Mouse (Mus musculus) cerebellum, adult 18-20 months (tissue): Measurements from ENCODE around the gene Dop1b.
"Not testable (repeated sequence)": the region's sequence is repeated elsewhere in the genome, so short reads cannot be mapped to it uniquely, and the experiment has no call there.

ENCODE experiments used
- DNase-seq, 2 experiments: peaks; one replicate each; pipeline ENCODE4 v3.0.0; 2021

The Dop1b gene

DNA sequence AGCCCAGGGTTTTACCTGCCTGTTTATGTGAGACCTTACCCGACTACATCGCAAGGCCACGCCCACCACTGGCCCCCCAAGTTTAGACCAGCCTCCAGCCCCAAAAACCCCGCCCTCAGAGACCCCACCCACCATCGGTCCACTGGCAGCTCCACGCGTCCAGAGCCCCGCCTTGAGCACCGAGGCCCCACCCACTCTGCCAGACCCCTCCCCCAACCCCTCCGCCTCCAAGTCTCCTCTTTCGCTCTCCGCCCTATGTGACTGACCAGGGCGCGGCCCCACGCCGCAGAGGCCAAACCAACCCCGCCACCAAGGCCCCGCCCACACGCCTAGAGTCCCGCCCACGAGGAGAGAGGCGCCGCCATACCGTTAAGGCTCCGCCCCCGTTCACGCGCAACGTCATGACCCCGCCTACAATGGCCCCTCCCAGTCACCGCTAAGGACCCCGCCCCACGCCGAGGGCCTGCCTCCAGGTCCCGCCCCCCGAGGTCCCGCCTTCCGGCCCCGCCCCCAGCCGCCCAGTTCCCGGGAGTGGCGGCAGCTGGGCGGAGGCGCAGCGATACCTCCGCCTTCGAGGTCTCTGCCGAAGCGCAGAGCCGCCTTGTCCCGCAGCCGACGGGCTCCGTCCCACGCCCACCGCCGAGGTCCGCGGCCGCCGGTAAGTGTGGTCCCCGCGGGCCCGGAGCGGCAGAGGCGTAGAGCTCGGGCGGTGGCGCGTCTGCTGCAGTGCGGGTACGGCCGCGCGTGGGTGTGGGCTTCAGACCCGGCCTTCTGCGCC is at the start of gene Dop1b:
TSS of gene Dop1b (plus strand) at position 494 of the 778 bp plus-strand sequence.
- DNase-seq = peak; percentile 99 to 100

DNA sequence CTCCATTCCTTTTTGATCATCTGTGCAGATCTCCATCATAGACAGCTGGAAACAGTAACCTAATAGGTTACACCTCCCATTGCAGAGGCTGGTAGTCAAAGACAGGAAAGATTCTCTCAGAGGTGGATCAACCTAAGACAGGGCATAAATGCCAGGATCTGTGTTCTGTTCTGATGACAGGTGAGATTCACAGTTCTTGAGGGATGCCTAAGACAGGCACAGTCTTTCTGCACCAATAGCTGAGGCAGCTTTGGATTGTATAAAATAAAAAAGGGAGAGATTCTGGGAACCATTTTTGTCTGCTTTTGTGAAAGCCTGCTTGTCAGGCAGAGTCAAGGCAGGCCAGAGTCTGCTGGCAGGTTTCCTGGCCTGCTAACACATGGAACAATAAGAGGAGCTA is 43.7 kb upstream of the Dop1b start:
- no peak for DNase-seq

DNA sequence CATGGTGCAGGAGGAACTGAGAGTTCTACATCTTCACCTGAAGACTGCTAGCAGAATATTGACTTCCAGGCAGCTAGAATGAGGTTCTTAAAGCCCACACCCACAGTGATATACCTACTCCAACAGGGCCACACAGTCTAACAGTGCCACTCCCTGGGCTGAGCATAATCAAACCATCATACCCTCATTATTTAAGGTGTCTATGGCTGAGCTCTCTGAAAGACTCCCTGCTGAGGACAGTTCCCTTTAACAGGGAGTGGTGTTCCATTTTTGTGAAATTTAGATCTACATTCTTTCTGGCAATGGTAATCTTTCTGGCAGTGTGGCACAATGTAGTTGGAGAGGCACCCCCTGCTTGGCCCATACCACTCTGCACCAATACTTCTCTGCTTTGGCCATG is 42.2 kb upstream of the Dop1b start:
- DNase-seq = no peak

DNA sequence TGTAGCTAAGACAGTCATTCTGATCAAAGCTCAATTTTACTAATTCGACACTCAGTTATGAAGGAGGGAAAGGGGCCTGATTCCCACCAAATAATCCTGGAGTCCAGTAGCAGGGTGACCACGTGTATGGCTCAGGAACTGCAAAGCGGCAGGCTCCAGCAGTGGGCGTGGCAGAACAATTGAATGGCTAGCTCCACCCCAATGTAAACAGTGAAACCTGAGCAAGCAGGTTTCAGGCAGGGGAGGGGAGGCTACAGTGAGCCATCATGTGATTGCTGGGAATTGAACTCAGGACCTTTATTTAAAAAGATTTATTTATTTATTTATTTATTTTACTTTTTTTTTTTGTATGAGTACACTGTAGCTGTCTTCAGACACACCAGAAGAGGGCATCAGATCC is 41.2 kb upstream of the Dop1b start:
- not testable (repeated sequence) for DNase-seq

DNA sequence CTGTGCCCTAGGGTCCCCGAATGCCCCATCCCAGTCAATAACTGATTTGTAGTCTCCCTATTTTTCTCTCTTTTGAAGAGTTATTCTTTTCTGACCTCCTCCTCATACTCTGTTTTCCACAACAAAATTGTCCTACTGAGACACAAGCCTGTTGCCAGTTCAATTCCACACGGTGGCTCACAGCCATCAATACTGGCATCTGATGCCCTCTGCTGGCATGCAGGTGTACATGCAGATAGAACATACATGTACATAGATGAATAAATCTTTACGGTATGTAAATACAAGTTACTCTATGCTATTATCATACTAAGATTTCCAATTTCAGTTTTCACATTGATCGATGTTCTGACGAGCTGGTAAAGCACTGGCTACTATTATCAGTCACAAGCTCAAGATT is 40.6 kb upstream of the Dop1b start:
- no peak for DNase-seq

DNA sequence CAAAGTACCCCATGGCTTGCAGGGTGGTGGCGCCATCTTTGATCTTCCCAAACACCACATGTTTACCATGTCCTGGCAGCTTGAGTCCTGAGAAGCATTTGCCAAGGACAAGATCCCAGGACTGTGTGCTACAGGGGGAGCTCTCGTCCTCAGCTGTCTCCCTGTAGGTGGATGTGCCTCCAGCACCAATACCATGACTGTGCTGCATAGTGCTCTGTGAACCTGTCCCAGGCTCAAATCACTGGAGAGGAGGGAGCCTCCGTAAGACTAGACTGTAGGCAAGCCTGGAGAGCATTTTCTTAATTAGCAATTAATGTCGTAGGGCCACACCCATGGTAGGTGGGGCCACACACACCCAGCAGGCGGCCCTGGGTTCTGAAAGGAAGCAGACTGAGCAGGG is 35.3 kb upstream of the Dop1b start:
- DNase-seq = no peak

DNA sequence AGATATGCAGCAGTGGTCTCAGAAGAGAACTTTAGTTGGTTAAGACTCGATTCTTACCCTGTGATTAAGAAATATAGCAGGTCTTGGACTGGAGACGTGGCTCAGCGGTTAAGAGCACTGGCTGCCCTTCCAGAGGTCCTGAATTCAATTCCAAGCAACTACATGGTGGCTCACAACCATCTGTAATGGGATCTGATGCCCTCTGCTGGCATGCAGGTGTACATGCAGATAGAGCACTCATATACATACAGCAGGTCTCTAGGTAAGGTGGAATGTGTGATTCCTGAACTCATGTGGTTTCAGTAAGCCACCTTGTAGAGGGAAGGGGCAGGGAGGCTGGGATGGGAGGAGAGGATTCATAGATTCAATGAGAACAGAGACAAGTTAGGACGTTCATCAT is 33.5 kb upstream of the Dop1b start:
- DNase-seq = no peak

DNA sequence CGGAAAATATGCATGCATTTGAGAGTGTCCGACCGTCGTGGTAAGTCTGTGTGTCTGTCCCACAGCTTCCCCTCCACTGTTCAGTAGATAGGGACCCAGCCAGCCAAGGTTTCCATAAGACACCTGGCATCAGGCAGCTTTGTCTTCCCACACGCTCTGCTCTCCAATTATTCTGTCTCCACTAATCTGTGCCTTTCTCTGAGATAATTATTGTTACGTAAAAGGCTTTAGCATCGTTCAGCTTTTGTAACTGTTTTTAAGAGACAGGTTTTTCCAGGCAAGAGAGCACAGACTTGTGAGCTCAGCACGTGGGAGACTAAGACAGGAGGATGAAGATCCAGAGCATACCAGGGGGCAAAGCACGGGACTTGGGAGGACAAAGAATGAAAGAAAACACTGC is 32.5 kb upstream of the Dop1b start:
- no peak for DNase-seq

DNA sequence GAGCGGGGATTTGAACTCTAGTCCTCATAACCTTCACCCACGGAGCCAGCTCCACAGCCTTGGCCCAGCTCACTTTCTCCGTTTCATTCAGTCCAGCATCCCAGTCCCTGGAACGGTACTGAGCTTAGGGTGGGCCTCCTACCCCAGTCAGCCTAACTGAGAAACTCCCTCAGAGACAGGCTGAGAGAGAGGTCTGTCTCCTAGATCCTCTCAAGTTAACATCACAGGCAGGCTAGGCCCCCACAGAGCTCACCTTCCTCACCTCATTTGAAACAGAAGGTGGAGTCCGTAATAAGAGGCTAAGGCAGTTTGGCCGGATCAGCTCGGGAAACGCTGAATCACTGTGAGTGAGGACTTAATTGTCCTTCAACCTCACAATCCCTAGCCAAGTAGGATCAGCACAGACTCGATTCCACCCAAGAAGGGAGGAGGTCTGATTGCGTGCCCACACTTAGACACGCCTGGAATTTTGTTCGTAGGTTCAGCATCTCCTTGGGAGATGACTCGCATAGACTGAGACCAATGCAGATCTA is 29.5 kb upstream of the Dop1b start:
- no peak for DNase-seq

DNA sequence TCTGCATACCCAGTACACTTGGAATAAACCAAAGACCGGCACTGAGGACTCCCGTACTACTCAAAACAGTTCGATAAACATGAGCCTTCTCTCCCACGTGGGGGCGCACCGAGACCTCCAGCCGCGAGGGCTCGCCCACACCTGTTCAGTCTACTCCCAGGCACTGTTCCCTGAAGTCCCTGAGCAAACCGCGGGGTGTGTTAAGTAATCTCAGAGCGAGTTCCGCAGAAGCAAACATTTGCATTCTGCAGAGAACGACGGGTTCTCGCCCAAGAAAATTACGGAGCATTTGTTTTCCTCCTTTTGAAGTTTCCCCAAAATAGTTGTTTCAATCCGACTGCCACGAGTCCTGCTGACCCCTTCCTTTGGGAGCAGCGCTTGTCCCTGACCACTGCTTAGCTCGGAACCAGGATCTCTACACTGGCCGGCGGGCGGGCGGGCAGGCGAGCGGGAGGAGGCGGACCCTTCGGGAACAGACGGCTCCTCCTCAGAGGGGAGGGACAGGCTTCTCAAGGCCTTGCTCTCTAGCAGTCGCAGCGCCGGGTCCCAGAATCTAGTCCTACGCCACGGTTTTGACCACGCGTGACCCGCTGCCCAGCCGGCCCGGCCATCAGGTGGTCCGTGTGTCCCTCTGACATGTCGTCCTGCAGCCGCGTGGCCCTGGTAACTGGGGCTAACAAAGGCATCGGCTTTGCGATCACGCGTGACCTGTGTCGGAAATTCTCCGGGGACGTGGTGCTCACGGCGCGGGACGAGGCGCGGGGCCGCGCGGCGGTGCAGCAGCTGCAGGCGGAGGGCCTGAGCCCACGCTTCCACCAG is 28.8 kb upstream of the Dop1b start, which contains the start of gene Cbr3:
TSS of gene Cbr3 (plus strand) at position 527 of the 819 bp plus-strand sequence.
- peak; percentile 67 to 71 for DNase-seq

DNA sequence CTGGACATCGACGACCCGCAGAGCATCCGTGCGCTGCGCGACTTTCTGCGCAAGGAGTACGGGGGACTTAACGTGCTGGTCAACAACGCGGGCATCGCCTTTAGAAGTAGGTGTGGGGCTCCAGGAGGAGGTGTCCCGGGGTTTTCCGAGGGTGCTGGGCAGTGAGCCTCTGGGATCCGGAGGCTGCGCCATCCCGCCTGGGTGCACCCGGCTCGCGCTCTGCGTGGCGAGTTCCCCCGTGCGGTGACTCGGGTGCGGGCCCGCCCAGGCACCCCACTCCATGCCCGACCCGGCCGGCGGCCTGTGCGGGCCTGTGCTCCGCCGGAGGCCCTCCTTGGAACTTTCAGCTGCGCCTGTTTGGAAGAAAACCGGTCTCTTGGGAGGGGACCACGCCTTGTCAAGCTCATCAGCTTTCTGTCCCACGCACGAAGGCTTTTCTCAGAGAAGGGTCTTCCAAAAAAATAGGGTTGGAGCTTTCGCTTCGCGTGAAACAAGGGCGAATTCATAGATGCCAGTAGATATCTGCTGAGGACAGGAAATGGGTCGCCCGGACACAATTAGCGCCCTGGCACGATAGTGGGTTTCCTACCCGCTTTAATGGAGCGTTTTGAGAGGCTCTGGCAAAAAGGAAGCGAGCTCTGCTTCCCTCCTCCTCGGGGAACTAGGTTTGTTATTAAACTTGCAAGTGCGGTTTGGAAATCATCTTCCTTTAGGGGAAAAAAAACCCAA is 28.0 kb upstream of the Dop1b start:
- DNase-seq = peak in 1 of 2 experiments; percentile 32

DNA sequence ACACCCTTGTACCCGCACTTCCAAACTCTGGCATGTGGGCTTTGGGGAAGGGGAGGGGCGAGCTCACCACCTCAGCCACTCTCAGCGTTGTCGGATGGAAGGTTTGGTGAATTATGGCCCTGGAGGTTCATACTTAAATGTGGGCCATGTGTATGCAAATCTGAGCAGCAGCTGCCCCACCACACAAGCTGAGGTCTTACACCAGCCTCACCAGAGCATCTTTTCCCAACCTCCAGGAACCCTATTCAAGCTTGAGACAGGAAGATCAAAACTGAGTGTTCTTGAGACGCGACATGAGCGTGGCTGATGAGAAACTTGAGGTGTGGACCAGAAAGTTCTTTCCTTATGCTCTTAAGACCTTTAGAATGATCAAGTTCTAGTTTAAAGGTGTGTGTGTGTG is 27.3 kb upstream of the Dop1b start:
- DNase-seq = no peak

DNA sequence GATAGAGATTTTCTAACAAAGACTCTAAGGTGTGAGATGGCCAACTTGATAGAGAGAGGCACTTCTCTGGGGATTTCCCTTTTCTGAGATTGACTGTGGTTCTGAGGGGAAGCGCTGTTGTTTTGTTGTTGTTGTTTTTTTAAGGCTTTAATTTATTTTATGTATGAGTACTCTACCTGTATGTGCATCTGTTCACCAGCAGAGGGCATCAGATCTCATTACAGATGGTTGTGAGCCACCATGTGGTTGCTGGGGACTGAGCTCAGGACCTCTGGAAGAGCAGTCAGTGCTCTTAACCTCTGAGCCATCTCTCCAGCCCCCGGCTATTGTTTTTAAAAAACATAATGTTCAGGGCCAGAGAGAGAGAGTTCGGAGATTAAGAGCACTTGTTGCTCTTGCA is 25.9 kb upstream of the Dop1b start:
- DNase-seq = not testable (repeated sequence)

DNA sequence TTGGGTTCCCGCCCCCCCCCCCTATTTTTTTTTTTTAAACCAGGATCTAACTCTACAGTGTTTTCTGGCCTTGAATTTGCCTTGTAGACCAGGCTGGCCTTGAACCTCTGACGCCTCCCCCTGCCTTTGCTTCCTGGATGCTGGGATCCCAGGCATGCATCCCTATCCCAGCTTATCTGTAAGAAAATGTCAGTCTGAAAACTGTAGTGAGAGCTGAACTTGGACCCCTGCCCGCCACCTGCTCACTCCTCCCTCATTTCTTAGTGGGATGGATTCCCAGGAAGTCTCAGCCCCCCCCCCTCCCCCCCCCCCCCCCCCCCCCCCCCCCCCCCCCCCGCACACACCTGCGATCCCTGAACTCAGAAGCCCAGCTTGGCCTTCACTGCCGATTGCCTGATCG is 25.3 kb upstream of the Dop1b start:
- no peak for DNase-seq

DNA sequence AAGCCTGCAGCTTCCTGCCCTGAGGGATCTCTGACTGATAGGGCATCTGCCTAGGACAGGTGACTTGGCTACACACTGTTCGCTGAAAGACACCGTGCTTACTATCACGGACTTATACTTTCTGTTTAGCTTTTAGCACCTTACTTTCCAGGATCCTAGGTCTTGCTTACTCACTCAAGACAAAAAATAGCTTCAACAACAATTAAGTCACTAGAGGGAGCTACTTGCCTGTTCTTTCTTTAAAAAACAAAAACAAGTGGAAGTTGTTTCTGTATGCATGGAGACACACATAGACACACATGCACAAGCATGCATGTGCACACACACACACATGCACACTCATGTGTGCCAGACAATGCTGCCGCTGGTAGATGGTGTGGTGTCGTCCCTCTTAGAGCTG is 24.8 kb upstream of the Dop1b start:
- no peak for DNase-seq

DNA sequence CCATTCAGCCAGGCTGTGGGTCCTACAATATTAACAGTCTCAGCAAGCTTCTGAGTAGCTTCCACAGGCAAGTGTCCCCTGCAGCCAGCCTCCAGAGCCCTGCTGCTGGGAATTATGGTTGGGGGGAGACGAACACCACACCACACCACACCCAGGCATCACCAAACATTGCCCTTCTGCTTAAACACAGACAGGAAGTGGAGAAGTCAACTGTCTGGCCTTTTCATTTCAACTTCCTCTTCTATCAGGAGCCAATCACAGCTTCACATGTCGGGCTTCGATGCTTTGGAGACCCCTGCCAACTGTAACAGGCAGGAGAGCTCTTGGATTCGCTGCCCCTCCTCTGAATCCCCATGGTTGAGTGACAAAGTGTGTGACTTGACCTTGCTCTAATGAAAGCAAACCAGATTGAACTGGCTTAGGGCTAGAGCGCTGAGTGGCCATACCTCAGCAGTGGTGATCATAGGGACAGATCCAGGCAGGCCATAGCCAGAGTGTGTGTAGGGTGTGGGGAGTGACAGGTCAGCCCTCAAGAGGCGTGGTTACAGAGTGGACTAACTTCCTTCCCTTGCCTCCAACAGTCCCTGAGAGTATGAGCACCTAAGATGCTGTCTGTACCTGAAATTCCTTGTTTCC is 20.4 kb upstream of the Dop1b start:
- DNase-seq = no peak

DNA sequence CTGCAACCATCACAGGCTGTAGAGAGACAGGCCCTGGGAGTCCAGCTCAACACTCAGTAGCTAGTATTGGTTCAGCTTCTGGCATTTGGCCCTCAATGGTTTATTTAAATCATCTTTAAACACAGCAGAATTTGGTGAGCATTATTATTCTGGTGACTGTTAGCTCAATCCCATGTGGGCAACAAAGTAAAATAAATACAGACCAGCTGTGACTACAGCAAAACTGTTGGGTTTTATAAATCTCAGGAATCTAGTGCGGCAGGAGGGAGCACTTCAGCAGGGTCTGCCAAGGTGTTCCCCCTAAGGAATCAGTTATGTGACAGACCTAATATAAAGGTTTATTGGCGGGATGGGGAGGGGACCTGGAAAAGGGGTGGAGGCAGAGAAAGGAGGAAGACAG is 19.0 kb upstream of the Dop1b start:
- no peak for DNase-seq

DNA sequence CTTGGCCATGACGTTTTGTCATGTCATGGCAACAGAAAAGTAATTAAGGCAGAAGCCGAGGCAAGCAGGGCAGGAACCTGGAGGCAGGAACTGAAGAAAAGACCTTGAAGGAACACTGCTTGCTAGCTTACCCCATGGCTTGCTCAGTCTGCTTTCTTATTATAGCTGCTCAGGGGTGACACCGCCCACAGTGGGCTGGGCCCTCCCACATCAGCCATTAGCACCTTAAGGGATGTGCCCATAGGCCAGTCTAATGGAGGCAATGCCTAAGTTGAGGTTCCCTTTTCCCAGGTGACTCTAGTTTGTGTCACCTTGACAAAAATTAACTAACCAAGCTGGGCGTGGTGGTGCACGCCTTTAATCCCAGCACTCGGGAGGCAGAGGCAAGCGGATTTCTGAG is 4.6 kb upstream of the Dop1b start:
- no peak for DNase-seq

DNA sequence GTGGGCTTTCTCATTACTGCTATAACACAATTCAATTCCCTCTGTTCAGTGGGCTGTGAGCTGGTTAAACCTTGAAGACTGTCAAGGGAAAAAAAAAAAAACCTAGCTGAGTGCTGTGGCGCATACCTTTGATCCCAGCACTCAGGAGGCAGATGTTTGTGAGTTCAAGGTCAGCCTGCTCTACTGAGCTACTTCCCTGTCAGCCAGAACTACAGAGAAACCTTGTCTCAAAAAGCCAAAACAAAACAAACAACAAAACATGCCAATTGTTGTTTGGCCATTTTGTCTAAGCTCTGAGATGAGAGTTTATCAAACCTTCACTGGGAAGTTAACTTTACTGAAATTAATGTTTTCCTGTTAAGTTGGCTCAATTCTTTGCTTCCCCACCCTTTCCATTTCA is 2.5 kb upstream of the Dop1b start:
- DNase-seq = no peak

DNA sequence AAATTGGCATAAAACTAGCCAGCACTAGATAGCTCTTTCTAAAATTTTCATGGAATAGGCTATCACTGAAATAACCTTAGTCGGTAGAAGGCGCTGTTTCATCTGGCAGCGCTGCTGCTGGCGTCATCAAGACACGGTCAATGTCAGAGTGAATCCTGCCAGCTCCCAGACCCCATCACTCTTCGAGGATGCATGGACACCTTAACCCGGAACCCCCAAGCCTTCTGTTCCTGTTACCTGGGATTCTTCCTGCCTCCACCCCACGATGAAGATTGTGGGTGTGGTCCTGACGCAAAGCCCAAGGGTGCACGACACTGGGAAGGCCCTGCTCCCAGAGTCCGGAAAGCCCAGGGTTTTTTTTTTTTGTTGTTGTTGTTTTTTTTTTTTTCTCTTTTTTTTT is 780 bp upstream of the Dop1b start:
- DNase-seq = peak; percentile 84 to 85

DNA sequence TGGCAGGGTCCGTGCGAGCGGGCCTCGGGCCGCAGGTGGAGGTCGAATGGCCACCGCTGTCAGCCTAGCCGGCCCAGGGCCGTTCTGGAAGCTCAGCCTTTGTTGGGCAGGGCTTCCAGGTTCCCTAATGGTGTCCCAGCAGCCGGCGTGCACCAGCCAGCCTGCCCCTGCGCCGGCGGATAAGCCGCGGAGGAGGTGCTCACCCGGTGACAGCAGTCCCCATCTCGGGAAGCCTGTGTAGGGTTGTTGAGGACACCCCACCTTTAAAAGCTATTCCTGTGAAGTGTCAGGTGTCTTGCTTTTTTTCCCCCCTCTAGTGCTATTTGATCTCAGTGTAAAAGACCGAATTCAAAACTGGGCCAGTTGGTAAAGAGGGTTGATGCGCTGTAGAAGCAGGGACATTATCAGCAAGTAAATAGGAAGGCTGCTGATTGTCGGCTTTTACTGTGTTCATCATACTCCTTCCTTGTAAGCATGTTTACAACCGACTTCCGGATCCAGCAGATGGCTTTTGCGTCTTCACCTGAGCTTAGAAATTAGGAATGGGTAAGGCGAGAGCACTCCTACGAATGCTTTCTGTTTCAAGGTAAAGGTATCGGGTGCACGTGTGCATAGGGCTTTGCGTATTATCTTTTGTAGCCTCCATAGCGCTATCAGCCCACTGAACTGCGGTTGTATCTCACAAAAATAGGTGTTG is 633 bp downstream of the Dop1b start:
- peak in 1 of 2 experiments; percentile 66 for DNase-seq

DNA sequence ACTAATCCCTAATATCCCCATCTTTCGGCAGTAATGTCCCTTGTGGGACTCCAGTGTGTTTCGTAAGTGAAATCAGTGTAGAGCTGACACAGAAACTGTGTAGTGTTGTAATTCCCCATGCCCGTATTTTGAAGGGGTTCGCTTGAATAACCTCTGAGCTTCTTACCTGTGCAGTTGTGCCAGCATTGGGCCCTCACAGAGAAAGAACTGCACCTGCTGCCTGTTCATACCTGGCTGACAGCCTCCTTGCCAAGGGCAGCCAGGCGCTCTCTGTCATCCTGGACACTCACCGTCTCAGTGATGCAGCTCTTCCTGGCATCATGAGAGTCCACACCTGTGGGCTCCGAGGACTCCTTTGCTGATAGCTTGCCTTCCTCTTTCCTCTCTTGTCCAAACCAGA is 1.3 kb downstream of the Dop1b start:
- DNase-seq = peak; percentile 56 to 57
